Mouse (Mus musculus) G1E (cell line): ENCODE data around the gene Fam131c.

Source experiments
- CTCF ChIP-seq: IDR thresholded peaks from 2 replicates; pipeline ENCODE4 v1.5.1; 2012; ENCODE audit warnings: low read depth, low read length, inconsistent platforms, mixed read lengths
- GATA1 ChIP-seq: IDR thresholded peaks from 2 replicates; pipeline ENCODE4 v1.6.1; 2012; ENCODE audit warnings: borderline replicate concordance, low read length, inconsistent platforms, mixed read lengths
- POLR2AphosphoS5 ChIP-seq: IDR thresholded peaks from 2 replicates; pipeline ENCODE4 v1.6.1; 2012; ENCODE audit warnings: low read depth, low read length, inconsistent platforms; ENCODE audit not compliant: insufficient replicate concordance
- TAL1 ChIP-seq: conservative IDR thresholded peaks from 2 replicates; pipeline ENCODE4 v1.6.1; 2012; ENCODE audit warnings: low read depth, low read length, inconsistent platforms, mixed read lengths

GRCm38 (mm10) chr4:141433191-141433590 lies 65.2 kb downstream of the Fam131c start:
- no peak for TF ChIP-seq GATA1
- TF ChIP-seq CTCF: no peak
- no peak for TF ChIP-seq TAL1
- TF ChIP-seq POLR2AphosphoS5: no peak
